Mouse (Mus musculus) MEL (cell line): ENCODE measurements at regions not wholly inside any gene's neighbourhood (a gene's known extent, or its start where the extent isn't known, plus 50 kb on each side); places are given as distances from the start of the nearest gene placed in this dataset.

Experiments
- DNase-seq: peaks from one replicate; pipeline ENCODE4 v3.0.0; 2011; ENCODE audit warnings: low read depth, low spot score
- H3K27ac ChIP-seq: 2 replicates; pipeline ENCODE4 v1.5.1; 2012; ENCODE audit warnings: low read depth, mild to moderate bottlenecking, control low read depth, low read length, moderate library complexity; ENCODE audit not compliant: control insufficient read depth
- H3K27me3 ChIP-seq, 2 experiments: fragments of 150-350 bp in 1 of 2; sonication (generic) in 1 of 2; 2 replicates each; pipeline ENCODE4 v1.6.1; 2012; ENCODE audit warnings: low read length in 2 of 2, mild to moderate bottlenecking in 2 of 2, improper control_type of control experiment in 1 of 2, moderate library complexity in 1 of 2; ENCODE audit not compliant: insufficient read depth in 2 of 2, control insufficient read depth in 1 of 2
- H3K36me3 ChIP-seq, 2 experiments: 2 replicates each; pipeline ENCODE4 v1.6.1; 2012 to 2014; ENCODE audit warnings: low read length in 2 of 2, improper control_type of control experiment in 1 of 2, inconsistent platforms in 1 of 2, mild to moderate bottlenecking in 1 of 2; ENCODE audit not compliant: insufficient read depth in 2 of 2, control insufficient read depth in 1 of 2
- H3K4me1 ChIP-seq, 2 experiments: fragments of 150-350 bp in 1 of 2; sonication (generic) in 1 of 2; 2 replicates each; pipeline ENCODE4 v1.6.1; 2012; ENCODE audit warnings: low read length in 2 of 2, improper control_type of control experiment in 1 of 2, mild to moderate bottlenecking in 1 of 2; ENCODE audit not compliant: insufficient read depth in 2 of 2, control insufficient read depth in 1 of 2
- H3K4me3 ChIP-seq, 2 experiments: fragments of 150-350 bp in 1 of 2; sonication (generic) in 1 of 2; 2 replicates each; pipeline ENCODE4 v1.5.1; 2012; ENCODE audit warnings: low read depth in 2 of 2, low read length in 2 of 2, mild to moderate bottlenecking in 2 of 2, moderate library complexity in 2 of 2, control low read depth in 1 of 2, improper control_type of control experiment in 1 of 2; ENCODE audit not compliant: control insufficient read depth in 1 of 2, insufficient read depth in 1 of 2
- H3K79me2 ChIP-seq: 2 replicates; pipeline ENCODE4 v1.6.1; 2012; ENCODE audit warnings: mild to moderate bottlenecking, low read length, moderate library complexity; ENCODE audit not compliant: control insufficient read depth, poor library complexity, insufficient read depth
- H3K9ac ChIP-seq: 2 replicates; pipeline ENCODE4 v1.6.1; 2012; ENCODE audit warnings: low read depth, mild to moderate bottlenecking, control low read depth, low read length, moderate library complexity; ENCODE audit not compliant: control insufficient read depth, poor library complexity, severe bottlenecking
- H3K9me3 ChIP-seq: fragments of 150-350 bp; sonication (generic); replicated peaks from 2 replicates; pipeline ENCODE4 v1.6.1; 2012; ENCODE audit warnings: mild to moderate bottlenecking, low read length, improper control_type of control experiment, moderate library complexity; ENCODE audit not compliant: insufficient read depth
- BHLHE40 ChIP-seq: IDR thresholded peaks from 2 replicates; pipeline ENCODE4 v1.6.1; 2012; ENCODE audit warnings: low read depth, mild to moderate bottlenecking, inconsistent platforms, low read length, improper control_type of control experiment, borderline replicate concordance
- CHD1 ChIP-seq: IDR thresholded peaks from 2 replicates; pipeline ENCODE4 v1.6.1; 2012; ENCODE audit warnings: low read depth, mild to moderate bottlenecking, inconsistent platforms, low read length, improper control_type of control experiment
- CHD2 ChIP-seq: IDR thresholded peaks from 2 replicates; pipeline ENCODE4 v1.6.1; 2011; ENCODE audit warnings: low read length, improper control_type of control experiment
- CTCF ChIP-seq, 3 experiments: IDR thresholded peaks in 2 of 3; conservative IDR thresholded peaks in 1 of 3; 2 replicates each; pipeline ENCODE4 v1.5.1; 2011 to 2012; ENCODE audit warnings: low read length in 3 of 3, low read depth in 2 of 3, mild to moderate bottlenecking in 2 of 3, improper control_type of control experiment in 1 of 3, inconsistent platforms in 1 of 3, mixed read lengths in 1 of 3, moderate library complexity in 1 of 3; ENCODE audit not compliant: control insufficient read depth in 1 of 3, insufficient read depth in 1 of 3, poor library complexity in 1 of 3, severe bottlenecking in 1 of 3
- E2F4 ChIP-seq: IDR thresholded peaks from 2 replicates; pipeline ENCODE4 v1.6.1; 2011; ENCODE audit warnings: low read depth, low read length, improper control_type of control experiment, borderline replicate concordance
- ELF1 ChIP-seq: IDR thresholded peaks from 2 replicates; pipeline ENCODE4 v1.6.1; 2014; ENCODE audit warnings: low read depth, mild to moderate bottlenecking, inconsistent platforms, low read length, improper control_type of control experiment, moderate library complexity
- EP300 ChIP-seq, 2 experiments: IDR thresholded peaks; 2 replicates each; pipeline ENCODE4 v1.6.1; 2011; ENCODE audit warnings: improper control_type of control experiment in 2 of 2, low read length in 2 of 2, low read depth in 1 of 2, mild to moderate bottlenecking in 1 of 2
- GATA1 ChIP-seq: IDR thresholded peaks from 2 replicates; pipeline ENCODE4 v1.6.1; 2011; ENCODE audit warnings: low read depth, low read length, improper control_type of control experiment
- HCFC1 ChIP-seq: IDR thresholded peaks from 2 replicates; pipeline ENCODE4 v1.6.1; 2012; ENCODE audit warnings: low read depth, mild to moderate bottlenecking, inconsistent platforms, low read length, improper control_type of control experiment, moderate library complexity
- KAT2A ChIP-seq: conservative IDR thresholded peaks from 2 replicates; pipeline ENCODE4 v1.6.1; 2012; ENCODE audit warnings: low read depth, low read length, improper control_type of control experiment, inconsistent platforms
- MAZ ChIP-seq: IDR thresholded peaks from 2 replicates; pipeline ENCODE4 v1.6.1; 2012; ENCODE audit warnings: low read depth, mild to moderate bottlenecking, inconsistent platforms, low read length, improper control_type of control experiment
- MEF2A ChIP-seq: IDR thresholded peaks from 2 replicates; pipeline ENCODE4 v1.6.1; 2014; ENCODE audit warnings: low read depth, mild to moderate bottlenecking, inconsistent platforms, low read length, improper control_type of control experiment; ENCODE audit not compliant: poor library complexity, insufficient replicate concordance, severe bottlenecking; ENCODE audit errors: extremely low read depth
- NRF1 ChIP-seq: IDR thresholded peaks from 2 replicates; pipeline ENCODE4 v1.6.1; 2014; ENCODE audit warnings: low read depth, mild to moderate bottlenecking, inconsistent platforms, low read length, improper control_type of control experiment, moderate library complexity; ENCODE audit not compliant: poor library complexity, insufficient read depth, severe bottlenecking
- POLR2A ChIP-seq, 2 experiments: IDR thresholded peaks; 2 replicates each; pipeline ENCODE4 v1.6.1; 2011 to 2012; ENCODE audit warnings: low read length in 2 of 2, mild to moderate bottlenecking in 2 of 2, control low read depth in 1 of 2, improper control_type of control experiment in 1 of 2, low read depth in 1 of 2, moderate library complexity in 1 of 2; ENCODE audit not compliant: control insufficient read depth in 1 of 2, insufficient read depth in 1 of 2, poor library complexity in 1 of 2
- POLR2AphosphoS2 ChIP-seq: IDR thresholded peaks from 2 replicates; pipeline ENCODE4 v1.6.1; 2011; ENCODE audit warnings: low read length, improper control_type of control experiment
- POLR2AphosphoS5 ChIP-seq: IDR thresholded peaks from 2 replicates; pipeline ENCODE4 v1.6.1; 2012; ENCODE audit warnings: low read depth, borderline replicate concordance, mild to moderate bottlenecking, inconsistent platforms, low read length, moderate library complexity, mixed read lengths
- RAD21 ChIP-seq: IDR thresholded peaks from 2 replicates; pipeline ENCODE4 v1.6.1; 2011; ENCODE audit warnings: mild to moderate bottlenecking, low read depth, low read length, improper control_type of control experiment
- RCOR1 ChIP-seq: IDR thresholded peaks from 2 replicates; pipeline ENCODE4 v1.6.1; 2012; ENCODE audit warnings: low read depth, mild to moderate bottlenecking, inconsistent platforms, low read length, improper control_type of control experiment
- SIN3A ChIP-seq: IDR thresholded peaks from 2 replicates; pipeline ENCODE4 v1.6.1; 2012; ENCODE audit warnings: low read length, improper control_type of control experiment, inconsistent platforms
- TAL1 ChIP-seq: IDR thresholded peaks from 2 replicates; pipeline ENCODE4 v1.6.1; 2012; ENCODE audit warnings: mild to moderate bottlenecking, inconsistent platforms, low read length, moderate library complexity, mixed read lengths
- TCF12 ChIP-seq: IDR thresholded peaks from 2 replicates; pipeline ENCODE4 v1.6.1; 2014; ENCODE audit warnings: low read depth, mild to moderate bottlenecking, inconsistent platforms, low read length, improper control_type of control experiment, moderate library complexity
- UBTF ChIP-seq: IDR thresholded peaks from 2 replicates; pipeline ENCODE4 v1.6.1; 2012; ENCODE audit warnings: low read depth, mild to moderate bottlenecking, inconsistent platforms, low read length, improper control_type of control experiment, moderate library complexity, borderline replicate concordance; ENCODE audit not compliant: insufficient read depth
- USF2 ChIP-seq, 2 experiments: IDR thresholded peaks; 2 replicates each; pipeline ENCODE4 v1.6.1; 2011 to 2012; ENCODE audit warnings: improper control_type of control experiment in 2 of 2, low read length in 2 of 2, borderline replicate concordance in 1 of 2, inconsistent platforms in 1 of 2, low read depth in 1 of 2, mild to moderate bottlenecking in 1 of 2; ENCODE audit not compliant: insufficient read depth in 1 of 2
- ZMIZ1 ChIP-seq: IDR thresholded peaks from 2 replicates; pipeline ENCODE4 v1.6.1; 2012; ENCODE audit warnings: low read depth, mild to moderate bottlenecking, inconsistent platforms, low read length, improper control_type of control experiment, moderate library complexity

DNA sequence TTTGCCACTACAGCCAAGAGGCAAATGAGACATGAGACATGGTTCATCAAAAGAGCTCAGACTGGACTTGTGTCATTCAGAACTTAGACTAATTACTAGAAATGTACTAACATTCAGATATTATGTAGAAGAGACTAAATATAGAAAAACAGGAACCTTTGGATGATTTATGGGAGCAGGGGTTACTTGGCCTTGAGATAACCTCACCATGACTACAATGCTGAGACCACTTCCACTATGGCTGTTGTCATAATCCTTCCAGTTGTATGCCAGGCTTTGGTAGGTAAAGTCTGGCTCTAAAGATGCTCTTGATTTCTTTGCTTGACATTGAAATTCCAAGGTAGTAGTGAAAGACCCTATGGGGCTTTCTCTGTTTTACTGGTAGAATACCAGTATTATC, 369.3 kb upstream of the Thbs1 start:
- TF ChIP-seq TAL1 = no peak
- TF ChIP-seq HCFC1 = no peak
- no peak for TF ChIP-seq SIN3A
- no peak for TF ChIP-seq ELF1
- no peak for TF ChIP-seq UBTF
- TF ChIP-seq RAD21 = no peak
- TF ChIP-seq POLR2AphosphoS2 = no peak
- TF ChIP-seq MEF2A = no peak
- no peak for TF ChIP-seq CTCF (IDR thresholded peaks at IDR 0.05 in 2 of 3, conservative IDR thresholded peaks at IDR 0.05 in 1 of 3; ENCODE audit: control insufficient read depth in 1 of 3, insufficient read depth in 1 of 3, low read depth in 2 of 3, low read length in 3 of 3, poor library complexity in 1 of 3, severe bottlenecking in 1 of 3)
- TF ChIP-seq NRF1 = no peak
- no peak for TF ChIP-seq MAZ
- no peak for TF ChIP-seq KAT2A
- TF ChIP-seq TCF12 = no peak
- TF ChIP-seq CHD1 = no peak
- TF ChIP-seq BHLHE40 = no peak
- Histone ChIP-seq H3K4me1 (no peaks in the 10 kb centered on the region), H3K36me3 (no peaks in the 10 kb centered on the region), H3K79me2 (no peaks in the 10 kb centered on the region), H3K4me3 (no peak overlapping the region), H3K9me3 (no peaks in the 10 kb centered on the region), H3K27ac (no peak overlapping the region), H3K9ac (no peak overlapping the region), H3K27me3 (no peaks in the 10 kb centered on the region)
- no peak for DNase-seq

DNA sequence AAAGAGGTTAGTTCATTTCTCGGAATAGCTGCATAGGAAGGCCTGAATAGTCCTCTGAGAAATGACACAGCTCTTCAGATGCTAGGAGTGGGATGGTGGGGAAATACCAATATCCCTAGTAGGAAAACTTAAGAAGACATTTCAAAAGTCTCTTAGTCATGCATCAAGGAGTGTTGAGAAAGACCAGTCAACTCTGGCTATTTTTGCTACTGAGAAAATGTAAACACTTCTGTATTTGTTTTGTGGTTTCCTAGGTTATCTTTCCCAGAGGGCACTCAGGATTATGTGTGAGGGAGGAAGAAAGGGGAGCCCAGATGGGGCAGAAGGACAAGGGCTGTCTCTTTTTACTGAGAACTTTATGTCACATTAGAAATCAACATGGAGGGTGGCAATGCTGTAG, 367.8 kb upstream of the Thbs1 start:
- H3K4me1 ChIP-seq = no peaks in the 10 kb centered on the region
- no peak for TF ChIP-seq KAT2A
- no peak for TF ChIP-seq USF2 (IDR thresholded peaks at IDR 0.05; ENCODE audit: borderline replicate concordance in 1 of 2, insufficient read depth in 1 of 2, low read depth in 1 of 2, low read length in 2 of 2)
- TF ChIP-seq BHLHE40 = no peak
- no peak for TF ChIP-seq CHD2
- no peak for TF ChIP-seq TAL1
- no peak for TF ChIP-seq GATA1
- TF ChIP-seq EP300 (IDR thresholded peaks at IDR 0.05; ENCODE audit: low read depth in 1 of 2, low read length in 2 of 2) = no peak
- no peak for TF ChIP-seq CTCF (IDR thresholded peaks at IDR 0.05 in 2 of 3, conservative IDR thresholded peaks at IDR 0.05 in 1 of 3; ENCODE audit: control insufficient read depth in 1 of 3, insufficient read depth in 1 of 3, low read depth in 2 of 3, low read length in 3 of 3, poor library complexity in 1 of 3, severe bottlenecking in 1 of 3)
- TF ChIP-seq E2F4 = no peak
- TF ChIP-seq ZMIZ1 = no peak
- TF ChIP-seq MEF2A = no peak
- TF ChIP-seq POLR2A (IDR thresholded peaks at IDR 0.05; ENCODE audit: control insufficient read depth in 1 of 2, insufficient read depth in 1 of 2, low read depth in 1 of 2, low read length in 2 of 2, poor library complexity in 1 of 2) = no peak
- TF ChIP-seq NRF1 = no peak
- TF ChIP-seq MAZ = no peak
- no peak for TF ChIP-seq POLR2AphosphoS2
- TF ChIP-seq RCOR1 = no peak
- no peak for TF ChIP-seq POLR2AphosphoS5
- TF ChIP-seq RAD21 = no peak
- no peak for TF ChIP-seq ELF1
- TF ChIP-seq, all 39 proteins: peak for 0

More for the DNA sequence above, 367.8 kb upstream of the Thbs1 start:
- Histone ChIP-seq H3K4me3 (no peak overlapping the region), H3K27ac (no peak overlapping the region), H3K27me3 (no peaks in the 10 kb centered on the region), H3K9ac (no peak overlapping the region), H3K79me2 (no peaks in the 10 kb centered on the region), H3K36me3 (no peaks in the 10 kb centered on the region), H3K9me3 (no peaks in the 10 kb centered on the region)
- no peak for DNase-seq
